Mouse (Mus musculus): ENCODE results near the gene Map2k4.

DNA sequence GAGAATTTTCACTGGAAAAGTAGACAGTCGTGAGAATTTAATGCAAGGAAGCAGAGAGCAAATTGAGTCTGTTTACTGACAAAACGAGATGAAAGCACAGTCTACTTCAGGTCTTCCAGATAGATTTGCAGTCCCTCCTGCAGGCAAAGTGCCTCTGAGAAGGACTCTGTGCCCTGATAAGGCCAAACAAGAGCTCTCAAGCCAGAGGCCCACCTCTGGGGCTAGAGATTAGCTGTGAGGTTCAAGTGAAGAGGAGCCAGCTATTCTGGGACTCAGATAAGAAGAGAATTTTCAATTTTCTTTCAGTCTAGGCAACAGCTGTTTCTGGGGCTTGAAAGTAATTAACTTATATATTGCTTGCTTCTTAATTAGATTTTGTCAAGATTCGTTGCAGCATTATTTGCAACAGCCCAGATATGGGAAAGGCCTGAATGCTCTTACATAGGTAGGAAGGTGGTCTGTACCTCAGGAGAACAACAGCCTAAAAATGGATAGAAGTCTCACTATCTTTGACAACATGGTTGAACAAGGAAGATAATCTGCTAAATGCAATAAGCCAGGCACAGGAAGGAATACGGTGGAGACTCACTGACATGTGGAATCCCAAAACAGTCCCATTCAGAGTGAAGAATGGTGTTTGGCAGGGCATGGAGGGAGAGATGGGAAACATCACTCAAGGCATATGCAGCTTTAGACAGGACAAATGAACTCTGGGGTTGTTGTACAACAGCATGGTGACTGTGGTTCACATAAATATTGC lies 138.0 kb downstream of the Map2k4 start:
- TF ChIP-seq POLR2A (IDR thresholded peaks at IDR 0.05; ENCODE audit: borderline replicate concordance, control insufficient read depth, low read depth, low read length) (no peak), CTCF (IDR thresholded peaks at IDR 0.05; ENCODE audit: control insufficient read depth, insufficient read depth, low read length) (no peak)
